In the genomic region with DNA sequence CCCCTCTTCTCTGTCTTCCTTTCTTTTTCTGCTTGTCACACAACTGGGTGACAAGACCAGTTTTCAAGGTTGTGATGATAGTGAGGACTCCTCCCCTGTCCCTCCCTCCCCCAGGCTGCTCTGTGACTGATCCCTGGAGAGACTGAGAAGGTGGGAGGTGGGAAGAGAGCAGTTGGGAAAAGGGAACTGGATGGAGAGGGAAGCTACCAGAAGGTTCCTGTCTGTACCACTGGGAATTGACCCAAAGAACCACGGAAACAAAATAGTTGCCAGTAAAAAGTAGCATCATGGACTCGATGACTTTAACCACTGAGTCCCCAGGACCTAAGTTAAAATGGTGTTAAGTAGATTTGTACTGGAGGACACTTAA, we compare ENCODE assay signal across 9 mouse cellular contexts.
DNase-seq lines count a peak whose midpoint lies in the region; ATAC-seq and TF ChIP-seq lines count a peak whose summit lies in the region.
"Had no signal": no experiment of that assay in that cellular context is flagged by ENCODE, and none has a peak within 500 bp of the region (broad histone marks: within the 10 kb centered on the region; RNA-seq: fewer than 3 reads in every experiment).

No protein-coding gene starts in this region.

- ATAC-seq in heart, embryonic 13.5 days (ENCODE audit: extremely low read depth, insufficient number of reproducible peaks, low FRiP score, low TSS enrichment) = no peak
- no peak; the same call in 1 of the 2 replicates for ATAC-seq in cerebellum, adult (ENCODE audit: insufficient number of reproducible peaks, low FRiP score, low TSS enrichment)

- H3K4me3 ChIP-seq in layer of hippocampus, adult 2 months = no peak overlapping the region
- H3K4me3 ChIP-seq in heart, embryonic 13.5 days = no peak overlapping the region
- H3K4me3 ChIP-seq: midbrain, embryonic 12.5 days had no signal

- no peak for TF ChIP-seq CTCF in layer of hippocampus, adult 2 months (conservative IDR thresholded peaks at IDR 0.05)

- H3K4me1 ChIP-seq in heart, embryonic 13.5 days = peaks cover 49% of the 10 kb centered on the region

- peaks cover 9% of the 10 kb centered on the region; the same call in 1 of the 2 replicates for H3K27me3 ChIP-seq in heart, embryonic 13.5 days (replicated peaks)
- H3K27me3 ChIP-seq: midbrain, embryonic 12.5 days had no signal

- no peak overlapping the region; the same call in 1 of the 2 replicates for H3K9ac ChIP-seq in heart, embryonic 13.5 days
- H3K9ac ChIP-seq: midbrain, embryonic 12.5 days had no signal

- 29% methylated on average over 2 of the region's 2 CpGs for WGBS in heart, embryonic 13.5 days

- H3K27ac ChIP-seq in layer of hippocampus, adult 2 months = 0 out of 2 replicates have a peak overlapping the region, but pooled peaks have one; percentile 23
- peak overlapping the region; percentile 70 for H3K27ac ChIP-seq in heart, embryonic 13.5 days (replicated peaks)
- H3K27ac ChIP-seq: midbrain, embryonic 12.5 days had no signal

- no peaks in the 10 kb centered on the region for H3K9me3 ChIP-seq in heart, embryonic 13.5 days
- H3K9me3 ChIP-seq: midbrain, embryonic 12.5 days had no signal

- H3K36me3 ChIP-seq in heart, embryonic 13.5 days = no peaks in the 10 kb centered on the region
- H3K36me3 ChIP-seq: midbrain, embryonic 12.5 days had no signal

- peak; percentile 54 for DNase-seq in adrenal gland, postnatal 10 days
- DNase-seq in adrenal gland, postnatal 4 days (ENCODE audit: low spot score in 2 of 2) = no peak
- no peak for DNase-seq in layer of hippocampus, adult 2 months (ENCODE audit: low spot score in 2 of 2)
- no peak for DNase-seq in layer of hippocampus, adult 11-12 months (ENCODE audit: low spot score)
- DNase-seq in lung, postnatal 10 days = peak; percentile 62
- DNase-seq in spleen, postnatal 10 days (ENCODE audit: low spot score in 2 of 2) = no peak

- peak overlapping the region; percentile 18; the same call in 1 of the 2 replicates for H3K4me2 ChIP-seq in heart, embryonic 13.5 days
- H3K4me2 ChIP-seq: midbrain, embryonic 12.5 days had no signal

Comparison
In these comparisons a context has a peak if more than half of its experiments do, and no peak if none do; other contexts are left out.
1. DNase-seq: peak in adrenal gland, postnatal 10 days (single experiment) and lung, postnatal 10 days (single experiment); none in adrenal gland, postnatal 4 days (0 of 2), layer of hippocampus, adult 2 months (0 of 2), layer of hippocampus, adult 11-12 months (single experiment) and spleen, postnatal 10 days (0 of 2).